Mouse (Mus musculus) retina, postnatal 7 days (tissue): ENCODE results near the gene Elovl2.

Experiments
- DNase-seq: peaks from one replicate; pipeline ENCODE4 v3.0.0-alpha.2; 2012; ENCODE audit warnings: low read depth, low spot score

The Elovl2 gene

GRCm38 (mm10) chr13:41145433-41145970, 74.7 kb downstream of the Elovl2 start:
- DNase-seq = no peak

GRCm38 (mm10) chr13:41134901-41135300, 85.3 kb downstream of the Elovl2 start:
- DNase-seq = peak; percentile 76
